Mouse (Mus musculus) midbrain, embryonic 12.5 days (tissue): ENCODE measurements at regions not wholly inside any gene's neighbourhood (a gene's known extent, or its start where the extent isn't known, plus 50 kb on each side); places are given as distances from the start of the nearest gene placed in this dataset.

Experiments used
- ATAC-seq: fragments of 200-750 bp; cut with Nextera tagmentation; 2 replicates; pipeline ENCODE4 v1.8.0; 2017; ENCODE audit warnings: low read depth, moderate TSS enrichment, moderate library complexity; ENCODE audit not compliant: low FRiP score
- H3K27ac ChIP-seq: fragments of 300-500 bp; sonication (generic); replicated peaks from 2 replicates; pipeline ENCODE4 v1.5.1; 2016; ENCODE audit warnings: mild to moderate bottlenecking
- H3K27me3 ChIP-seq: fragments of 300-500 bp; sonication (generic); 2 replicates; pipeline ENCODE4 v1.6.1; 2016; ENCODE audit warnings: mild to moderate bottlenecking
- H3K36me3 ChIP-seq: fragments of 300-500 bp; sonication (generic); 2 replicates; pipeline ENCODE4 v1.6.1; 2016
- H3K4me1 ChIP-seq: fragments of 300-500 bp; sonication (generic); 2 replicates; pipeline ENCODE4 v1.6.1; 2016
- H3K4me2 ChIP-seq: fragments of 300-500 bp; sonication (generic); replicated peaks from 2 replicates; pipeline ENCODE4 v1.6.1; 2016; ENCODE audit warnings: mild to moderate bottlenecking, moderate library complexity
- H3K4me3 ChIP-seq: fragments of 300-500 bp; sonication (generic); 2 replicates; pipeline ENCODE4 v1.5.1; 2016; ENCODE audit warnings: mild to moderate bottlenecking
- H3K9ac ChIP-seq: fragments of 300-500 bp; sonication (generic); replicated peaks from 2 replicates; pipeline ENCODE4 v1.6.1; 2016; ENCODE audit warnings: mild to moderate bottlenecking, moderate library complexity
- H3K9me3 ChIP-seq: fragments of 300-500 bp; sonication (generic); 2 replicates; pipeline ENCODE4 v1.6.1; 2016; ENCODE audit warnings: mild to moderate bottlenecking
- WGBS: fragments of 180-500 bp; shearing (Covaris S2); methylation state at CpG from one replicate; pipeline ENCODE4 v1.1.7; 2016; 5-methylcytosine and 5-hydroxymethylcytosine counted together

DNA sequence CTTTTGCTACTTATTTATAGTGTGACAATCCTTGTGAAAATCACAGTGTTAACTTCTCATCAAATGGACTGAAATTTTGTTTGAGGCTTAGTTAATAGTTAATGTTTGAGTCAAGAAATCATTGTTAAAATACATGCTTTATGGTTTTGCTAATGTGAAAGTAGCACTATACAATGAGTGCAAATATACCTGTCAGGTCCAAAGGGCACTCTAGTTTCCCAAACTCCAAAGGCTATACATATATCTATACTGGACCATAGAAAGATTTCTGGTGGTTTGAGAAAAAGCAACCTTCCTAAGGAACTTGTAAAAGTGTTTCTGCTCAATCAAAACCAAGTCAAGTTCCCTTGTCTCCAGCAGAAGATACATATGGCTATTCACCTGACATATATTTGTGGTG lies 258.3 kb upstream of the Dsel start:
- no peak overlapping the region for H3K4me3 ChIP-seq
- no peak overlapping the region for H3K4me2 ChIP-seq
- H3K36me3 ChIP-seq = no peaks in the 10 kb centered on the region
- ATAC-seq = no peak
- H3K9ac ChIP-seq = no peak overlapping the region
- no peak overlapping the region for H3K27ac ChIP-seq
- H3K4me1 ChIP-seq = no peaks in the 10 kb centered on the region
- H3K27me3 ChIP-seq = no peaks in the 10 kb centered on the region
- no peaks in the 10 kb centered on the region for H3K9me3 ChIP-seq

DNA sequence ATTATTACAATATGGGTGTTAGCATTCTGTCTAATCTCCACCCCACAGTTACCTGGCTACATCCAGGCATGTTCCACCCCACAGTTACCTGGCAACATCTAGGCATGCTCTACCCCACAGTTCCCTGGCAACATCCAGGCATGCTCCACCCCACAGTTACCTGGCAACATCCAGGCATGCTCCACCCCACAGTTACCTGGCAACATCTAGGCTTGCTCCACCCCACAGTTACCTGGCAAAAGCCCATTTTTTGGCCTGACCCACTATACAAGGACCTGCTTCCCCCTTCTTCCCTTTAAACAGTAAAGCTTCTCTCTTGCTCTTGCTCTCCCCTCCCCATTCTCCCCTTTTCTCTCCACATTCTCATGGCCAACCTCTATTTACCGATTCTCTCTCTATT lies 238.7 kb upstream of the Dsel start:
- WGBS = 86% methylated on average over 1 of the region's 1 CpGs

DNA sequence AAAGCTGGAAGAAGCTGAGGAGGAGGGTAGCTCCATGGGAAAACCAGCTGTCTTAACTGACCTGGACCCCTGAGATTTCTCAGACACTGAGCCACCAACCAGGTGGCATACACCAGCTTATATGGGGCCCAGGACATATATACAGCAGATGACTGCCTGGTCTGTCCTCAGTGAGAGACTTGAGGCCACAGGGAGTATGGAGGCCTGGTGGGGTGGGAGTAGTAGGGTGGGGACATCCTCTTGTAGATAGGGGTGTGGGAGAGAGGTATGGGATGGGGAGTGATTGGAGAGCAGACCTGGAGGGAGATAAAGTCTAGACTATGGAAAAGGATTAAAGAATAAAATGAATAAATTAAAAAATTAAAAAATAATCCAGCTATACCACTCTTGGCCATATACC lies 195.2 kb upstream of the Dsel start:
- Histone ChIP-seq H3K4me1 (no peaks in the 10 kb centered on the region), H3K36me3 (no peaks in the 10 kb centered on the region), H3K4me2 (no peak overlapping the region), H3K9ac (no peak overlapping the region), H3K27ac (no peak overlapping the region), H3K27me3 (no peaks in the 10 kb centered on the region), H3K4me3 (no peak overlapping the region), H3K9me3 (no peaks in the 10 kb centered on the region)
- no peak for ATAC-seq

More for the DNA sequence above, 238.7 kb upstream of the Dsel start:
- H3K4me1 ChIP-seq = no peaks in the 10 kb centered on the region
- no peak overlapping the region for H3K9ac ChIP-seq
- H3K4me2 ChIP-seq = no peak overlapping the region
- no peaks in the 10 kb centered on the region for H3K36me3 ChIP-seq
- no peak for ATAC-seq
- H3K4me3 ChIP-seq = no peak overlapping the region
- no peaks in the 10 kb centered on the region for H3K9me3 ChIP-seq
- no peaks in the 10 kb centered on the region for H3K27me3 ChIP-seq
- no peak overlapping the region for H3K27ac ChIP-seq

DNA sequence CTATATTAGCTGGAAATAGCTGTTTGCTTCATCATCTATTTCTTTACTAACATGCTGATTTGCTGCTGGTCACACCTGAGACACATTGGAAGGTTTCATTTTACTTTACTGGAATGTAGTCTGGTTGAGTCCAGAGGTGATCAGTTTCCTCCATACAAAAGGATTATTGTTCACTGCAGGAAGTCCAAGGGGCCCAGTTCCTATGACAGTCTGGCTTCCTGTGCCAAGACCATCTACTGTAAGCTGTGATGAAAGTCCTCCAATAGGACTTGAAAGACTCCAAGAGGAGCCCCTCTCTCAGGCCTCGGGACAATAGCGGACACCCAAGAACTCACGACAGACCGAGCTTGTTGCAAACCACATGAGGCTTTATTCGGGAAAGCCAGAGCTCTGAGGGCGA lies 189.2 kb upstream of the Dsel start:
- no peak for ATAC-seq
- Histone ChIP-seq H3K4me2 (no peak overlapping the region), H3K36me3 (no peaks in the 10 kb centered on the region), H3K27ac (no peak overlapping the region), H3K4me1 (no peaks in the 10 kb centered on the region), H3K9me3 (no peaks in the 10 kb centered on the region), H3K27me3 (no peaks in the 10 kb centered on the region), H3K4me3 (no peak overlapping the region), H3K9ac (no peak overlapping the region)
- WGBS = 91% methylated on average over 6 of the region's 6 CpGs

DNA sequence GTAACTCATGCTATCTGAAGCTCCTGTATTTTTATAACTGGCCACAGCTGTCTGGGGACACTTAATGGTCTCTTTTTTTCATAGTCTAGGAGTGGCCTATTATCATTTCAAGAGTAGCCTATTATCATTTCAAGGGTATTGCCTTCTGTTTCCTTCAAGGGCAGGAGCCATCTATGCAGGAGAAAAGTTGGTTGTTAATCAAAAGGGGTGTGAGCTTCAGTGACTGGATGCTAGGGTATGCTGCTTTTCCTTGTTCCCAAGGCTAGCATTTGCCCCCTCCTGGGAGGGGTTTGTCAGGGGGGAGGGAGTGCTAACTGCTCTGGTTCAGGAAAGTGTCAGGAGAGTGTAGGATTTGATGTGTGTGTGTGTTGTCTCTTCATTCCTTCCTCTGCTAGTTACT lies 178.3 kb upstream of the Dsel start:
- Histone ChIP-seq H3K9ac (no peak overlapping the region), H3K36me3 (no peaks in the 10 kb centered on the region), H3K9me3 (no peaks in the 10 kb centered on the region), H3K27me3 (no peaks in the 10 kb centered on the region), H3K4me2 (no peak overlapping the region), H3K4me1 (no peaks in the 10 kb centered on the region), H3K4me3 (no peak overlapping the region), H3K27ac (no peak overlapping the region)
- 0 out of 2 replicates have a peak, but pooled peaks have one; percentile 19 for ATAC-seq

DNA sequence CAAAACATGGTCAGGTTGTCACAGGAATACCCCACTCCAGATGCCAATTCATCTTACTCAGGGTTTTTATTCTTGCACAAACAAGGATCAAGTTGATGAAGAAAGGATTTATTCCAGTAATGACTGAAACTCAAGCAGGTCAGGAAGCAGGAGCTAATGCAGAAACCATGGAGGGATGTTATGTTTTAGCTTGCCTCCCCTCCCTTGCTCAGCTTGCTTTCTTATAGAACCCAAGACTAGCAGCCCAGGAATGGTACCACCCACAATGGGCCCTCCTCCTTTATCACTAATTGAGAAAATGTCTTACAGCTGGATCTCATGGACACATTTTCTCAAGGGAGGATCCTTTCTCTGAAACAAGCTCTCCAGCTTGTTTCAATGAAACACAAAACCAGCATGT lies 175.2 kb upstream of the Dsel start:
- H3K9ac ChIP-seq = no peak overlapping the region
- H3K27me3 ChIP-seq = no peaks in the 10 kb centered on the region
- no peak for ATAC-seq
- H3K4me2 ChIP-seq = no peak overlapping the region
- no peak overlapping the region for H3K4me3 ChIP-seq
- H3K4me1 ChIP-seq = no peaks in the 10 kb centered on the region
- H3K27ac ChIP-seq = no peak overlapping the region
- H3K36me3 ChIP-seq = no peaks in the 10 kb centered on the region
- no peaks in the 10 kb centered on the region for H3K9me3 ChIP-seq

DNA sequence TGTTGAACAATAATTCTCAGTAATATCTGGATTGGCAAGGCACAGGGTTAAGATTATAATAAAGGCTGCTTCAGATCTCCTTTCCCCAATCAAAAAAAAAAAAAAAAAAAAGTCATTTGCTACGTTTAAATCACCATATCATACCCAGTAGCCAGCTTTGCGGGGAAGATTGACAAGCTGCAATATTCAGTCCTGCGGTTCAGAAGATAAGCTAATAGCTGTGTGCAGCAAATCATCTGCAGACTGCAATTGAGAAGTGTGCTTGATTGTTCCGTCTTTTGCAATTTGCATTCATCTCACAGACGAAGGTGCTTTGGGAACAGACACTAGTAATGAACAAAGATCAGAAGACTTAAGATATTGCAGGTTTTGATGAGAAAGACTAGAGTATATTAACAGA lies 163.8 kb upstream of the Dsel start:
- peak; percentile 65; the same call in 1 of the 2 replicates for ATAC-seq

More for the DNA sequence above, 163.8 kb upstream of the Dsel start:
- H3K9ac ChIP-seq = no peak overlapping the region
- H3K36me3 ChIP-seq = no peaks in the 10 kb centered on the region
- H3K4me1 ChIP-seq = no peaks in the 10 kb centered on the region
- no peak overlapping the region for H3K27ac ChIP-seq
- H3K4me3 ChIP-seq = no peak overlapping the region
- H3K9me3 ChIP-seq = no peaks in the 10 kb centered on the region
- WGBS = 53% methylated on average over 5 of the region's 5 CpGs
- no peaks in the 10 kb centered on the region for H3K27me3 ChIP-seq
- H3K4me2 ChIP-seq = no peak overlapping the region
